Mouse (Mus musculus): ENCODE data around the gene Grip1. TPM values are rescaled to one million over a fixed set of nuclear protein-coding genes. Genes with fewer than 3 reads are reported as not detected.

Gene Grip1
- polyA plus RNA-seq, 1 experiment from 2014 or later = 18.5 TPM

DNA sequence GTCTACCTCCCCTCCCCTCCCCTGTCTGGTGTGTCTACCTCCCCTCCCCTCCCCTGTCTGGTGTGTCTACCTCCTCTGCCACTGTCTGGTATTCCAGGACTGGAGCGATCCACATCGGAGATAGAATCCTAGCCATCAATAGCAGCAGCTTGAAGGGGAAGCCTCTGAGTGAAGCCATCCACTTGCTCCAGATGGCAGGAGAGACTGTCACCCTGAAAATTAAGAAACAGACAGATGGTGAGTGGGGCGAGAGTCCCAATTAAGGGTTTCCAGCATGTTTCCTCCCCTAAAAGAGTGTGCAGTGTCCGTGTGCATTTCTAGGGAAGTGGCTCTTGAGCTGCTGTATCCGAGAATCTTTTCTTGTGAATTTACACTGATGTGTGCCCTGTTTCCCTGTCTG, 584.6 kb downstream of the Grip1 start:
- no peaks in the 10 kb centered on the region for H3K27me3 ChIP-seq (ENCODE audit: control insufficient read depth, insufficient read depth, low read length)
- ATAC-seq (ENCODE audit: low FRiP score) (no peak), DNase-seq (ENCODE audit: low spot score) (no peak)
- H3K4me2 ChIP-seq (replicated peaks) = no peak overlapping the region
- no peak overlapping the region for H3K4me3 ChIP-seq (replicated peaks; ENCODE audit: low read length)
- H3K4me1 ChIP-seq (replicated peaks; ENCODE audit: control insufficient read depth, insufficient read depth, low read length) = 0 out of 2 replicates have a peak, but pooled peaks cover 4% of the 10 kb centered on the region
- 86% methylated on average over 5 of the region's 5 CpGs for WGBS
- H3K9ac ChIP-seq = no peak overlapping the region
- no peak overlapping the region for H3K27ac ChIP-seq
- no peaks in the 10 kb centered on the region for H3K9me3 ChIP-seq (ENCODE audit: control insufficient read depth, low read length)
- peaks cover 11% of the 10 kb centered on the region; the same call in 1 of the 2 replicates for H3K36me3 ChIP-seq (replicated peaks; ENCODE audit: control insufficient read depth, insufficient read depth)

GRCm38 (mm10) chr10:120044237-120044636, 590.6 kb downstream of the Grip1 start:
- no peak overlapping the region for H3K4me3 ChIP-seq (replicated peaks; ENCODE audit: low read length)
- H3K4me1 ChIP-seq (replicated peaks; ENCODE audit: control insufficient read depth, insufficient read depth, low read length) = no peaks in the 10 kb centered on the region
- DNase-seq (ENCODE audit: low spot score) = no peak
- ATAC-seq (ENCODE audit: low FRiP score) = no peak
- H3K36me3 ChIP-seq (replicated peaks; ENCODE audit: control insufficient read depth, insufficient read depth) = peaks cover 2% of the 10 kb centered on the region; the same call in 1 of the 2 replicates
- no peaks in the 10 kb centered on the region for H3K9me3 ChIP-seq (ENCODE audit: control insufficient read depth, low read length)
- H3K27ac ChIP-seq = no peak overlapping the region
- no peak overlapping the region for H3K9ac ChIP-seq
- WGBS = 53% methylated on average over 6 of the region's 6 CpGs
- no peaks in the 10 kb centered on the region for H3K27me3 ChIP-seq (ENCODE audit: control insufficient read depth, insufficient read depth, low read length)
- H3K4me2 ChIP-seq (replicated peaks) = no peak overlapping the region

GRCm38 (mm10) chr10:120044714-120045234, 591.1 kb downstream of the Grip1 start:
- WGBS = 32% methylated on average over 2 of the region's 2 CpGs
- no peaks in the 10 kb centered on the region for H3K9me3 ChIP-seq (ENCODE audit: control insufficient read depth, low read length)
- H3K27ac ChIP-seq = no peak overlapping the region
- H3K4me2 ChIP-seq (replicated peaks) = no peak overlapping the region
- ATAC-seq (ENCODE audit: low FRiP score) (no peak), DNase-seq (ENCODE audit: low spot score) (no peak)
- H3K27me3 ChIP-seq (ENCODE audit: control insufficient read depth, insufficient read depth, low read length) = no peaks in the 10 kb centered on the region
- peaks cover 7% of the 10 kb centered on the region; the same call in 1 of the 2 replicates for H3K36me3 ChIP-seq (replicated peaks; ENCODE audit: control insufficient read depth, insufficient read depth)
- no peak overlapping the region for H3K4me3 ChIP-seq (replicated peaks; ENCODE audit: low read length)
- H3K9ac ChIP-seq = no peak overlapping the region
- H3K4me1 ChIP-seq (replicated peaks; ENCODE audit: control insufficient read depth, insufficient read depth, low read length) = no peaks in the 10 kb centered on the region

GRCm38 (mm10) chr10:120060579-120061237, 607.1 kb downstream of the Grip1 start:
- Histone ChIP-seq H3K27me3 (ENCODE audit: control insufficient read depth, insufficient read depth, low read length) (no peaks in the 10 kb centered on the region), H3K9ac (no peak overlapping the region), H3K27ac (no peak overlapping the region), H3K4me1 (replicated peaks; ENCODE audit: control insufficient read depth, insufficient read depth, low read length) (no peaks in the 10 kb centered on the region), H3K4me2 (replicated peaks) (no peak overlapping the region), H3K36me3 (replicated peaks; ENCODE audit: control insufficient read depth, insufficient read depth) (no peaks in the 10 kb centered on the region; the same call in 1 of the 2 replicates), H3K4me3 (replicated peaks; ENCODE audit: low read length) (no peak overlapping the region), H3K9me3 (ENCODE audit: control insufficient read depth, low read length) (no peaks in the 10 kb centered on the region)
- 78% methylated on average over 10 of the region's 10 CpGs for WGBS
- no peak for ATAC-seq (ENCODE audit: low FRiP score)
- DNase-seq (ENCODE audit: low spot score) = no peak

DNA sequence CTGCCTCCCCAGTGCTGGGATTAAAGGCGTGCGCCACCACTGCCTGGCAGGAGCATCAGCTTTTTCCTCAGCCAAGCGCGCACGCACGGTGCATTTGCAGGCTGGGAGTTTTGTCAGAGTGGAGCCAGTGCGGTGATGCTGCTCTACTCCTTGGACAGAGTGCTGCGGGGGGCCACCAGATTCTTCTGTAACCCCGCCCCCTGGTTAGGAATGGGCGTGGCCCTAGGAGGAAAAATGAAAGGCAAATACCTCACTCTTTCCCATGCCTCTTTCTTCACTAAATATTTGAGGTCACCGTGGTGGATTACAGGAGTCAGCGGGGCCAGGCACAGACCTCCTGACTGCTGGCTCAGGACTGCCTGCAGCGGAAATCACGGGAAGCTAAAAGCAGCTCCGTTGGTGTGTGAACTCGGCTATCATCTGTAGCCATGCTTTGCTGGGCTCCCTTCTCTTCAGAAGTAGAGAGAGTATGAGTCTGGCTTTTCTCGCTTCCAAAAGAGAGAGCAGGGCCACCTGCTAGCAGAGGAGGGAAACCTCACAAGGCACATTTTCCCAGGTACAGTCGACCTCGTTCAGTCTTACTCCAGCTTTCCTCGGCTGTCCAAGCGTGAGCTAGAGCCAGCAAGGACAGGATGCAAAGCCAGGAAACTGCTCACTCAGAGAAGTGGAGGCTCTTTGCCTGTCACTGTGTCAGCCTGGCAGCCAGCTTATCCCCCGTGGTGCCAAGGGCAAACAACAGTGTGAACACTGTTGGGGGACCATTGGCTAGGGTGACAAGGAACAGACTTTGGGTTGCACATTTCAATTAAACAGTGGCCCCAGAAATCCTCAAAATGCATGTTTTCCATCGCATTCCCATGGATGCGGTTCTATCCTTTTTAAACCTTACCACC, 607.9 kb downstream of the Grip1 start:
- 82% methylated on average over 24 of the region's 24 CpGs for WGBS

DNA sequence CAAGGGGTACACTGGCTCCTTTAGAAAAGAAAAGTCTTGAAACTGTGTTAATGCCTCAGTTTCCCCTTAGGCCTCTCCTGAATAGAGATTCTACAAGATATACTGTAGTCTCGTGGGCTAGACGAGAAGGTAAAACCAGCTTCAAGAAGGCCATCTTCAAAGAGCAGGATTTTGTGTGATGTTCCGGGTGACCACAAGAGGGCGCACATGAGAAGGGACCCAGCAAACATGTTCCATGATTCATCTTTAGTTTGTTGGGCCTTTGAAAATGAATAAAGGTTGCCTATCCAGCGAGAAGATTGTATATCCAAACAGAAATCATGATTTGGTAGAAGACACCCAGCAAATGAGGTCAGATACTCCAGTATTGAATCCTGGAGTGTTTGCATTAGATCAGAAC, 610.8 kb downstream of the Grip1 start:
- no peak for ATAC-seq (ENCODE audit: low FRiP score)
- Histone ChIP-seq H3K9ac (no peak overlapping the region), H3K27ac (no peak overlapping the region), H3K4me1 (replicated peaks; ENCODE audit: control insufficient read depth, insufficient read depth, low read length) (no peaks in the 10 kb centered on the region), H3K27me3 (ENCODE audit: control insufficient read depth, insufficient read depth, low read length) (no peaks in the 10 kb centered on the region), H3K36me3 (replicated peaks; ENCODE audit: control insufficient read depth, insufficient read depth) (no peaks in the 10 kb centered on the region), H3K4me3 (replicated peaks; ENCODE audit: low read length) (no peak overlapping the region), H3K4me2 (replicated peaks) (no peak overlapping the region), H3K9me3 (ENCODE audit: control insufficient read depth, low read length) (no peaks in the 10 kb centered on the region)
- whole genome bisulfite sequencing = 28% methylated on average over 5 of the region's 5 CpGs
- DNase-seq (ENCODE audit: low spot score) = peak; percentile 69

More for the DNA sequence above, 607.9 kb downstream of the Grip1 start:
- no peaks in the 10 kb centered on the region for H3K9me3 ChIP-seq (ENCODE audit: control insufficient read depth, low read length)
- no peaks in the 10 kb centered on the region for H3K27me3 ChIP-seq (ENCODE audit: control insufficient read depth, insufficient read depth, low read length)
- H3K9ac ChIP-seq = no peak overlapping the region
- no peak for DNase-seq (ENCODE audit: low spot score)
- H3K4me2 ChIP-seq (replicated peaks) = no peak overlapping the region
- no peaks in the 10 kb centered on the region; the same call in 1 of the 2 replicates for H3K36me3 ChIP-seq (replicated peaks; ENCODE audit: control insufficient read depth, insufficient read depth)
- no peak for ATAC-seq (ENCODE audit: low FRiP score)
- H3K27ac ChIP-seq = no peak overlapping the region
- H3K4me3 ChIP-seq (replicated peaks; ENCODE audit: low read length) = no peak overlapping the region
- H3K4me1 ChIP-seq (replicated peaks; ENCODE audit: control insufficient read depth, insufficient read depth, low read length) = no peaks in the 10 kb centered on the region

DNA sequence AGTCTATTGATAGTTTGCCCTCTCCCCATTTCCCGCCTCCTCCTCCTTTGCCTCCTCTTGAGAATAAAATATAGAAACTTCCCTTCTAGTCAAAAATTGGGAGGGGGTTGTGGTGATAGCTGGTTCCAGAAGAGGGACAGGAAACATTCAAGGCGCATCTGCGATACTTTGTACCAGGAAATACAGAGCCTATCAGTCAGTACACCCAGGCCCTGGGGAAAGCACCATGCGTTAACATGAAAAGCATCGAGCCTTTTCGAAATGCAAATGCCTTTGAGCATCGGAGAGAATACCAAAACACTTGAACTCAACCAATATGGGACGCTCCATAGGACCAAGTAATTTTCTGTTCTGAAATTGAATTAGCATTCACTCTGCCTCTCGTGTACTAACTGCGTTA, 612.7 kb downstream of the Grip1 start:
- no peak overlapping the region for H3K4me2 ChIP-seq (replicated peaks)
- H3K9me3 ChIP-seq (ENCODE audit: control insufficient read depth, low read length) = no peaks in the 10 kb centered on the region
- H3K27me3 ChIP-seq (ENCODE audit: control insufficient read depth, insufficient read depth, low read length) = no peaks in the 10 kb centered on the region
- no peak overlapping the region for H3K4me3 ChIP-seq (replicated peaks; ENCODE audit: low read length)
- no peaks in the 10 kb centered on the region for H3K36me3 ChIP-seq (replicated peaks; ENCODE audit: control insufficient read depth, insufficient read depth)
- no peak for ATAC-seq (ENCODE audit: low FRiP score)
- H3K9ac ChIP-seq = no peak overlapping the region
- H3K27ac ChIP-seq = no peak overlapping the region
- no peaks in the 10 kb centered on the region for H3K4me1 ChIP-seq (replicated peaks; ENCODE audit: control insufficient read depth, insufficient read depth, low read length)
- WGBS = 78% methylated on average over 10 of the region's 10 CpGs
- no peak for DNase-seq (ENCODE audit: low spot score)

DNA sequence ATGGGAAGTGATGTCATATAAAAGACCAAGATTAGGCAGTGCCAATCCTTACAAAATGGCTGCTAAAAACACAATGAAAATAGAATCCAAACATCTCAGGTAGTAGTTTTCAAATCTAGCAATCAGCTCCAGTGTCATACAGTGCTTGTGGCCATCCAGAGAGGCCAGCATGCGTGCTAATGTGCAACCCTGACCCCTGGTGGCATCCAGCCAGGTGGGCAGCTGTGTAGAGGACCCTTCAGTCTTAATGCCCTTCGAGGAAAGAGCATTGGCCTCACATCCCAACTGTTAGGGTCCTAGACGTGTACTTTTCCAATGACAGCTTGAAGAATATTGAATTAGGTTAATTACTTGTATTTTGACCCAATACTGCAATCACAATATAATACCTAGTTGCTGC, 624.2 kb downstream of the Grip1 start:
- ATAC-seq (ENCODE audit: low FRiP score) = no peak
- Histone ChIP-seq H3K36me3 (replicated peaks; ENCODE audit: control insufficient read depth, insufficient read depth) (peaks cover 35% of the 10 kb centered on the region), H3K9me3 (ENCODE audit: control insufficient read depth, low read length) (no peaks in the 10 kb centered on the region), H3K4me1 (replicated peaks; ENCODE audit: control insufficient read depth, insufficient read depth, low read length) (no peaks in the 10 kb centered on the region), H3K4me3 (replicated peaks; ENCODE audit: low read length) (no peak overlapping the region), H3K27me3 (ENCODE audit: control insufficient read depth, insufficient read depth, low read length) (no peaks in the 10 kb centered on the region), H3K27ac (no peak overlapping the region), H3K9ac (no peak overlapping the region), H3K4me2 (replicated peaks) (no peak overlapping the region)
- 83% methylated on average over 3 of the region's 3 CpGs for WGBS
- DNase-seq (ENCODE audit: low spot score) = no peak

DNA sequence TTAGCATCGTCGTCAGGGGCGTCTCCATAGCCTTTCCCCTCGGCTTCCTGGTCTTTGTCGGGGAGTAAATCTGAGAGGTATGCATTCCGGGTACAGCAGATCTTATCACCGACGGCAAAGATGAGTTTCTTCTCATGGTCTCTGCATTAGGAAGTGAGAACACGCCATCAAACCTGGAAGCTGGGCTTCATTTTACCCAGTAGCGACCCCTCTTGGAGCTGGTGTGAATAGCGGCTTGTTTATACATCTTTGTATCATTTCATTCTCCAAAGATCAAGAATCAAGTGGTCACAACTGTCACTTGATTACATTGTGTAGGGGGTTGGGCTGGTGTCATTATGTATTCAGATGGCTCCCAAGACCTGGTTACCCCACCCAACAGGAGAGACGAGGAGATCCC, 638.9 kb downstream of the Grip1 start:
- 93% methylated on average over 12 of the region's 12 CpGs for WGBS
- Histone ChIP-seq H3K4me1 (replicated peaks; ENCODE audit: control insufficient read depth, insufficient read depth, low read length) (no peaks in the 10 kb centered on the region), H3K9me3 (ENCODE audit: control insufficient read depth, low read length) (no peaks in the 10 kb centered on the region), H3K4me3 (replicated peaks; ENCODE audit: low read length) (no peak overlapping the region), H3K27ac (no peak overlapping the region), H3K36me3 (replicated peaks; ENCODE audit: control insufficient read depth, insufficient read depth) (no peaks in the 10 kb centered on the region; the same call in 1 of the 2 replicates), H3K27me3 (ENCODE audit: control insufficient read depth, insufficient read depth, low read length) (no peaks in the 10 kb centered on the region), H3K9ac (no peak overlapping the region), H3K4me2 (replicated peaks) (no peak overlapping the region)
- DNase-seq (ENCODE audit: low spot score) (no peak), ATAC-seq (ENCODE audit: low FRiP score) (no peak)

Data from hindbrain, embryonic 14.5 days (tissue).